Mouse (Mus musculus): ENCODE results near the gene Olfr281.
"Not testable (repeated sequence)": the region's sequence is repeated elsewhere in the genome, so short reads cannot be mapped to it uniquely, and the experiment has no call there.

The Olfr281 gene

GRCm38 (mm10) chr15:98452288-98452687 is at the start of gene Olfr281:
TSS of gene Olfr281 (plus strand) at chr15:98452588.
- DNase-seq (ENCODE audit: low read depth, low spot score) = no peak

- peak; percentile 60 for DNase-seq (ENCODE audit: low read depth, low spot score)
Measured at GRCm38 (mm10) chr15:98408406-98409060, 43.9 kb upstream of the Olfr281 start.

- no peak for DNase-seq (ENCODE audit: low read depth, low spot score)
Measured at GRCm38 (mm10) chr15:98409635-98410034, 42.8 kb upstream of the Olfr281 start.

- no peak for DNase-seq (ENCODE audit: low read depth, low spot score)
Measured at GRCm38 (mm10) chr15:98410249-98410648, 42.1 kb upstream of the Olfr281 start.

GRCm38 (mm10) chr15:98415996-98416395 is 36.4 kb upstream of the Olfr281 start:
- no peak for DNase-seq (ENCODE audit: low read depth, low spot score)

- DNase-seq (ENCODE audit: low read depth, low spot score) = not testable (repeated sequence)
Measured at GRCm38 (mm10) chr15:98416802-98417201, 35.6 kb upstream of the Olfr281 start.

- peak; percentile 43 for DNase-seq (ENCODE audit: low read depth, low spot score)
Measured at GRCm38 (mm10) chr15:98417285-98417684, 35.1 kb upstream of the Olfr281 start.

- no peak for DNase-seq (ENCODE audit: low read depth, low spot score)
Measured at GRCm38 (mm10) chr15:98418096-98418495, 34.3 kb upstream of the Olfr281 start.

- no peak for DNase-seq (ENCODE audit: low read depth, low spot score)
Measured at GRCm38 (mm10) chr15:98420897-98421296, 31.5 kb upstream of the Olfr281 start.

GRCm38 (mm10) chr15:98424326-98424725 is 28.1 kb upstream of the Olfr281 start:
- no peak for DNase-seq (ENCODE audit: low read depth, low spot score)

GRCm38 (mm10) chr15:98424753-98425152 is 27.6 kb upstream of the Olfr281 start:
- no peak for DNase-seq (ENCODE audit: low read depth, low spot score)

- no peak for DNase-seq (ENCODE audit: low read depth, low spot score)
Measured at GRCm38 (mm10) chr15:98425188-98425587, 27.2 kb upstream of the Olfr281 start.

GRCm38 (mm10) chr15:98430925-98431324 is 21.5 kb upstream of the Olfr281 start, which contains the start of gene Olfr282:
TSS of gene Olfr282 (plus strand) at chr15:98431225.
- not testable (repeated sequence) for DNase-seq (ENCODE audit: low read depth, low spot score)

- DNase-seq (ENCODE audit: low read depth, low spot score) = no peak
Measured at GRCm38 (mm10) chr15:98444561-98444960, 7.8 kb upstream of the Olfr281 start.

GRCm38 (mm10) chr15:98448521-98448920 is 3.9 kb upstream of the Olfr281 start:
- DNase-seq (ENCODE audit: low read depth, low spot score) = no peak

GRCm38 (mm10) chr15:98469596-98469995 is 17.2 kb downstream of the Olfr281 start, which contains the start of gene OR5BS1P:
TSS of gene OR5BS1P (plus strand) at chr15:98469896.
- no peak for DNase-seq (ENCODE audit: low read depth, low spot score)

GRCm38 (mm10) chr15:98471539-98471938 is 19.2 kb downstream of the Olfr281 start:
- DNase-seq (ENCODE audit: low read depth, low spot score) = no peak

- DNase-seq (ENCODE audit: low read depth, low spot score) = no peak
Measured at GRCm38 (mm10) chr15:98474958-98475357, 22.6 kb downstream of the Olfr281 start.

GRCm38 (mm10) chr15:98475382-98475781 is 23.0 kb downstream of the Olfr281 start:
- peak; percentile 57 for DNase-seq (ENCODE audit: low read depth, low spot score)

GRCm38 (mm10) chr15:98476281-98476680 is 23.9 kb downstream of the Olfr281 start:
- no peak for DNase-seq (ENCODE audit: low read depth, low spot score)

GRCm38 (mm10) chr15:98479568-98480102 is 27.2 kb downstream of the Olfr281 start:
- DNase-seq (ENCODE audit: low read depth, low spot score) = peak; percentile 20

- no peak for DNase-seq (ENCODE audit: low read depth, low spot score)
Measured at GRCm38 (mm10) chr15:98482701-98483100, 30.3 kb downstream of the Olfr281 start, which contains the start of gene Lalba. TSS of gene Lalba (minus strand) at chr15:98482721.
